Mouse (Mus musculus): Measurements from ENCODE around the gene Ttbk1. TPM values are rescaled to one million over a fixed set of nuclear protein-coding genes. Genes with fewer than 3 reads are reported as not detected.

Ttbk1 gene
- polyA plus RNA-seq, 1 experiment from 2014 or later, result 0.31 TPM

Other genes starting within 250 kb of the Ttbk1 start
- gene Polr1c, start 239.6 kb downstream of the Ttbk1 start, polyA plus RNA-seq (2015; fragmentation: Nextera tagmentation; extraction: Ambion mirVana), result 77.4 and 79.8 TPM in 2 replicates
- gene Yipf3, start 239.6 kb downstream of the Ttbk1 start, polyA plus RNA-seq (2015; fragmentation: Nextera tagmentation; extraction: Ambion mirVana), result 98.2 and 104 TPM in 2 replicates
- 0.58 and 1.1 TPM in 2 replicates for gene Lrrc73, start 234.1 kb downstream of the Ttbk1 start, polyA plus RNA-seq (2015; fragmentation: Nextera tagmentation; extraction: Ambion mirVana)
- 33.8 and 37.2 TPM in 2 replicates for gene Tjap1, start 204.6 kb downstream of the Ttbk1 start, polyA plus RNA-seq (2015; fragmentation: Nextera tagmentation; extraction: Ambion mirVana)
- gene Dlk2, start 190.3 kb downstream of the Ttbk1 start, polyA plus RNA-seq (2015; fragmentation: Nextera tagmentation; extraction: Ambion mirVana), result 4.5 and 5.7 TPM in 2 replicates
- 5.3 and 5.9 TPM in 2 replicates for gene Abcc10, start 159.3 kb downstream of the Ttbk1 start, polyA plus RNA-seq (2015; fragmentation: Nextera tagmentation; extraction: Ambion mirVana)
- 8.2 and 9.8 TPM in 2 replicates for gene Zfp318, start 103.9 kb downstream of the Ttbk1 start, polyA plus RNA-seq (2015; fragmentation: Nextera tagmentation; extraction: Ambion mirVana)
- gene Crip3, start 58.7 kb downstream of the Ttbk1 start, polyA plus RNA-seq (2015; fragmentation: Nextera tagmentation; extraction: Ambion mirVana), result 1.3 and 1.9 TPM in 2 replicates
- not detected in 2 replicates for gene Slc22a7, start 49.2 kb downstream of the Ttbk1 start, polyA plus RNA-seq (2015; fragmentation: Nextera tagmentation; extraction: Ambion mirVana)
- gene Dnph1, start 9.0 kb upstream of the Ttbk1 start, polyA plus RNA-seq (2015; fragmentation: Nextera tagmentation; extraction: Ambion mirVana), result 47.7 and 49.7 TPM in 2 replicates
- gene Cul9, start 58.7 kb upstream of the Ttbk1 start, polyA plus RNA-seq (2015; fragmentation: Nextera tagmentation; extraction: Ambion mirVana), result 3.2 and 4.6 TPM in 2 replicates
- gene Srf, start 68.5 kb upstream of the Ttbk1 start, polyA plus RNA-seq (2015; fragmentation: Nextera tagmentation; extraction: Ambion mirVana), result 8.7 and 9.4 TPM in 2 replicates
- 87.6 and 89.8 TPM in 2 replicates for gene Ptk7, start 141.8 kb upstream of the Ttbk1 start, polyA plus RNA-seq (2015; fragmentation: Nextera tagmentation; extraction: Ambion mirVana)
- gene Klc4, start 158.3 kb upstream of the Ttbk1 start, polyA plus RNA-seq (2015; fragmentation: Nextera tagmentation; extraction: Ambion mirVana), result 38.4 and 41.4 TPM in 2 replicates
- 112 and 126 TPM in 2 replicates for gene Mrpl2, start 158.6 kb upstream of the Ttbk1 start, polyA plus RNA-seq (2015; fragmentation: Nextera tagmentation; extraction: Ambion mirVana)
- 42.9 and 49.5 TPM in 2 replicates for gene Cul7, start 162.7 kb upstream of the Ttbk1 start, polyA plus RNA-seq (2015; fragmentation: Nextera tagmentation; extraction: Ambion mirVana)
- 53.2 and 57.2 TPM in 2 replicates for gene Rrp36, start 186.7 kb upstream of the Ttbk1 start, polyA plus RNA-seq (2015; fragmentation: Nextera tagmentation; extraction: Ambion mirVana)
- gene Mea1, start 191.1 kb upstream of the Ttbk1 start, polyA plus RNA-seq (2015; fragmentation: Nextera tagmentation; extraction: Ambion mirVana), result 145 and 153 TPM in 2 replicates
- 102 and 103 TPM in 2 replicates for gene Klhdc3, start 193.2 kb upstream of the Ttbk1 start, polyA plus RNA-seq (2015; fragmentation: Nextera tagmentation; extraction: Ambion mirVana)
- gene Ppp2r5d, start 217.4 kb upstream of the Ttbk1 start, polyA plus RNA-seq (2015; fragmentation: Nextera tagmentation; extraction: Ambion mirVana), result 72.8 and 86.7 TPM in 2 replicates
- 24.9 and 27.1 TPM in 2 replicates for gene Pex6, start 223.8 kb upstream of the Ttbk1 start, polyA plus RNA-seq (2015; fragmentation: Nextera tagmentation; extraction: Ambion mirVana)
- 12.5 and 15.0 TPM in 2 replicates for gene Gnmt, start 241.5 kb upstream of the Ttbk1 start, polyA plus RNA-seq (2015; fragmentation: Nextera tagmentation; extraction: Ambion mirVana)